Mouse (Mus musculus) layer of hippocampus, postnatal 25 days (tissue): ENCODE data around the gene Car9. TPM values are rescaled to one million over a fixed set of nuclear protein-coding genes. Genes with fewer than 3 reads are reported as not detected.

Source experiments
- DNase-seq, 2 experiments: peaks; one replicate each; pipeline ENCODE4 v3.0.0; 2022; ENCODE audit warnings: mixed read lengths in 2 of 2, low spot score in 1 of 2; ENCODE audit errors: extremely low spot score in 1 of 2
- total RNA-seq, 2 experiments: library from RNA; stranded (reverse); gene quantifications; 2 replicates each; pipeline ENCODE4 v1.2.3; 2021

Gene Car9
- total RNA-seq, 2 experiments from 2014 or later, result 0.22 to 0.35 TPM

DNA sequence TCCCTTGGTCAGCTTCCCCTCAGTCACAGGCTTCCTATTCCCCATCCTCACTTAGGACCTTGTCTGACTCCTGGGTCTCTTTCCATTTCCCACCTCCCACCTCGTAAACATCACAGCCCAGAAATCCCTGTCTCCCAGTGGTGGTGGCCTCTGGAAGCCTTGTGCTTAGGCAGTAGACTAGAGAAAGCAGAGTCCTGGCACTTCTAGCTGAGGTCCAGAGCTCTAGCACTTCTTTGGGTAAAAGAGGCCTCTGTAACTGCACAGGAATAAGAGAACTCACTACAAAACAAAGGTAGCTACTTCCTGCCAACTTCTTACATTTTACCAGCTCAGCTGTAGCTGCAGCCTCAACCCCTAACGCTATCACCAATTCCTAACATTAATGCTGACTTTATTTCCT, 54.2 kb downstream of the Car9 start:
- no peak for DNase-seq

DNA sequence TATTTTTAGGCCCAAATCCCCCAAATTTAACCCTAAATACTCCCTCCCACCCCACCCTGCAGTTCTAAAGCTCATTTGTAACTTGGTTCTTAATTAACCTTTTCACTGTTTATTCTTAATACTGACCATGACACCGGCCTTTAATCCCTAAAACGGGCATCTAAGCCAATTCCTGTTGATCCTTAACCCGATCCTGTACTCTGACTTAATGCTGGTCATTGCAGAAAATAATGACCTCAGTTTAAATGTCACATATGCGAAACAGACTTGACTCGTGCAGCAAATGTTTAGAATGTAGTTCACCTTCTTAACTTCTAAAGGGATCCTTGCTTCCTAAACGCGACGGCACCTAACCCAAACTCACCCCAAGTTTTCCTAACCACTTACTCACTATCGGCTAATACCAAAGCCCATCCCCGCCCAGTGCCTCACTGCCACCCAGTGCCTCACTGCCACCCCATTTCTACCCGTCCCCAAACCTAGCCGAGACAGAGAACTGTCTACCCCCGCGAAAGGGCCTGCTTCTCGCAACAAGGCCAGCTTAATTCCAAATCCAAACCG, 54.8 kb downstream of the Car9 start:
- peak in 1 of 2 experiments; percentile 24 for DNase-seq

DNA sequence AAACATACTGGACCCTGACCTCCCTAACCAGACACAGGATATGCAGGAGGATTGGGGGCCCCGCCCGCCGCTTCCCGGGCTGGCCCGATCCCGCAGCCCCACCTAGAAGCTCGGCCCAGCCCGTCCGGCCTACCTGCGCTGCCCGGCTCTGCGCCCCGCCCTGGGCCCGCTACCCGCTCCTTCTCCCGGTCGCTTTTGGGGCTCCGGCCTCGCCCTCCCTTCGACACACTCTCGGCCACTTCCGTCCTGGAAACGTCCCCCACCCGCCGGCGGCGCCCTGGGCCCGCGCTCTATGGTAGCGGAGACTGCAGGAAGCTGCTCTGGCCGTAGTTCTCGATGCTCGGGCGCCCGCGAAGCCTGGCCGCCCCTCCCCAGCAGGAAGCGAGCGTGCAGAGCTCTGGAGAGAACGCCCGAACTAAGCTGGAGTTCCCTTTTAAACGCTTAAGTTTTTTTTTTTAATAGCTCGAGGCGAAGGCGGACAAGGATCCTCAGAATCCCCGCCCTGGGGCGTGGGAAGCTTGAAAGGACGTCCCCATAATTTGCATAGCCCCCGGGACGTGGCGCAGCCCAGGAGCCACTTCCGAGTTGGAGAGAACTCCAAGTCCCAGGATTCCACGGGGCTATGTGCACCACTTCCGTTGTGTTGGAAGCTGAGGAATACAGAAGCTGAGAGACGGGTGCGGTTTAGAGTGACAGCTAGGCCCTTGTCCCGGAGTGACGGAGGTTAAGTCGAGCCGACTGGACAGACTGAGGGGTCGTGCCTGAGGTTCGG, 55.4 kb downstream of the Car9 start, which contains the start of the genes Creb3 and Tln1:
Gene Creb3, plus strand, starts transcription at position 336 of the 772 bp plus-strand sequence.
Gene Tln1, minus strand, starts transcription at position 695 of the 772 bp plus-strand sequence.
- DNase-seq, result peak; percentile 80 to 92

DNA sequence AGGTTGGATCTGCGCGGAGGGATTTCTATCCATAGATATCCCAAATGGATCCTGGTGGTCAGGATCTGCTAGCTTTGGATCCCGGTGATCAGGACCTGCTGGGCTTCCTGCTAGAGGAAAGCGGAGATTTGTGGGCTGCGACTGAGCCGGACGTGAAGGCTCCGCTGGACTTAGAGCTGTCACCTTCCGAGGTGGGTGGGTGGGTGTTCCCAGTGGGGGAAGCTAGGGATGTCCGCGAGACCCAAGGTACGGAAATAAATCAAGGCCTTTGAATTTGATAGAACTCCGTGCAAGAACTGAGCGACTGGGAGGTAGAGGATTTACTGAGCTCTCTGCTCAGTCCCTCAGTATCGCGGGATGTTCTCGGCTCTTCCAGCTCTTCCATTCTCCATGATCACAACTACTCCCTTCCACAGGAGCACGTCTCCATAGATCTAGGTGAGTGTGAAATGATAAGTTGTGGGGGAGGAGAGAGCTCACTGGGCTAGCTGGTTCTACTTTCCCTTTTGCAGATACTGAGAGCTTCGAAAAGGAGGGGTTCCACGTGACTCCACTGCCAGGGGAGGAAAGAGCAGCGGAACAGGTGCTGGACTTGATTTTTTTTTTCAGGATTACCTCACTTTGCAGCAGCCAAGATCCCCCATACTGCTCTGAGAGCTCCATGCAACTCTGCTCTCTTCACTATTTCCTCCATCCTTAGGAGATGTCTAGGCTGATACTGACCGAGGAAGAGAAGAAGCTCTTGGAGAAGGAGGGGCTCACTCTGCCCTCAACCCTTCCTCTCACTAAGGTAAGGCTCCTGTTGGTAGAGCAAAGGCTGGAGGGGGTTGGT, 56.2 kb downstream of the Car9 start:
- no peak for DNase-seq

Other genes with a start within 250 kb of the Car9 start
- under 1 TPM; 0.12 to 0.23 TPM for gene Atp8b5, start 239.8 kb upstream of the Car9 start, total RNA-seq
- 100 to 1,000 TPM; 122 to 123 TPM for gene Rusc2, start 125.0 kb upstream of the Car9 start, total RNA-seq
- 1 to 10 TPM in 1 of 2 experiments, under 1 TPM in 1; 0.59 to 3.1 TPM for gene Fam166b, start 77.8 kb upstream of the Car9 start, total RNA-seq
- 10 to 100 TPM; 74.1 to 77.6 TPM for gene Tesk1, start 65.0 kb upstream of the Car9 start, total RNA-seq
- gene Cd72, start 52.3 kb upstream of the Car9 start, total RNA-seq, result under 1 TPM in 1 of 2 experiments, not detected in 1; 0.22 TPM
- gene Sit1, start 23.2 kb upstream of the Car9 start, total RNA-seq, result not detected
- 10 to 100 TPM; 23.5 to 28.1 TPM for gene Ccdc107, start 14.1 kb upstream of the Car9 start, total RNA-seq
- gene Arhgef39, start 7.3 kb upstream of the Car9 start, total RNA-seq, result under 1 TPM; 0.27 to 0.70 TPM
- 1 to 10 TPM; 5.1 to 5.8 TPM for gene Tpm2, start 16.8 kb downstream of the Car9 start, total RNA-seq
- 10 to 100 TPM; 58.8 to 71.2 TPM for gene Creb3, start 55.4 kb downstream of the Car9 start, total RNA-seq
- gene Tln1, start 55.7 kb downstream of the Car9 start, total RNA-seq, result 10 to 100 TPM; 40.9 to 47.3 TPM
- gene Rgp1, start 71.7 kb downstream of the Car9 start, total RNA-seq, result 10 to 100 TPM; 40.9 to 42.7 TPM
- gene Gba2, start 71.9 kb downstream of the Car9 start, total RNA-seq, result 10 to 100 TPM; 60.8 to 64.4 TPM
- not detected for gene Msmp, start 77.5 kb downstream of the Car9 start, total RNA-seq
- 10 to 100 TPM; 44.3 to 58.4 TPM for gene Npr2, start 125.0 kb downstream of the Car9 start, total RNA-seq
- gene Spag8, start 146.6 kb downstream of the Car9 start, total RNA-seq, result 1 to 10 TPM; 1.4 to 1.5 TPM
- gene Hint2, start 149.5 kb downstream of the Car9 start, total RNA-seq, result 10 to 100 TPM; 36.6 to 38.8 TPM
- 10 to 100 TPM; 66.5 to 70.9 TPM for gene Tmem8b, start 162.0 kb downstream of the Car9 start, total RNA-seq
- 1 to 10 TPM; 1.2 to 1.3 TPM for gene Fam221b, start 162.2 kb downstream of the Car9 start, total RNA-seq
- not detected for gene Olfr70, start 193.8 kb downstream of the Car9 start, total RNA-seq
- gene Olfr71, start 203.3 kb downstream of the Car9 start, total RNA-seq, result not detected
- gene Hrct1, start 220.2 kb downstream of the Car9 start, total RNA-seq, result 1 to 10 TPM in 1 of 2 experiments, under 1 TPM in 1; 0.54 to 1.2 TPM
- gene Spaar, start 223.1 kb downstream of the Car9 start, total RNA-seq, result 1 to 10 TPM in 1 of 2 experiments, under 1 TPM in 1; 0.57 to 1.1 TPM